Mouse (Mus musculus): ENCODE data around the gene Olfr1061.
"Not testable (repeated sequence)": the region's sequence is repeated elsewhere in the genome, so short reads cannot be mapped to it uniquely, and the experiment has no call there.

Olfr1061 gene

DNA sequence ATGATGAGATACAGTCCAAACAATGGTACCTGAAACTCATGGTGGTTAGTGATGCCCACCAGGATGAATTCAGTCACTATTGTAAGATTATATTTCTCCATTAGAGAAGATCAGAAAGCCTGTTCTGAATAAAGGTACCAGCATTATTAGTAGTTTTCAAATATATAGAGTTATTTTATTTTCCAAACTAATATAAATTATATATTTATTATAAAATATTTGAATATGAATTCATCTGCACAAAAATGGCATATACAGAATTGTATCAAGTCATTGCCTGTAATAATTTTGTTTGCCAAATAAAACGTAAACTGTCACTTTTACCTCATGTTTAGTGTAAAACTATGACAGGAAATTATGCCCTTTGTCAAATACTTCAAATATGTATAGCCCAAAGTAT is at the start of gene Olfr1061:
Gene Olfr1061, minus strand, starts transcription at position 101 of the 400 bp plus-strand sequence.
- no peak for DNase-seq

DNA sequence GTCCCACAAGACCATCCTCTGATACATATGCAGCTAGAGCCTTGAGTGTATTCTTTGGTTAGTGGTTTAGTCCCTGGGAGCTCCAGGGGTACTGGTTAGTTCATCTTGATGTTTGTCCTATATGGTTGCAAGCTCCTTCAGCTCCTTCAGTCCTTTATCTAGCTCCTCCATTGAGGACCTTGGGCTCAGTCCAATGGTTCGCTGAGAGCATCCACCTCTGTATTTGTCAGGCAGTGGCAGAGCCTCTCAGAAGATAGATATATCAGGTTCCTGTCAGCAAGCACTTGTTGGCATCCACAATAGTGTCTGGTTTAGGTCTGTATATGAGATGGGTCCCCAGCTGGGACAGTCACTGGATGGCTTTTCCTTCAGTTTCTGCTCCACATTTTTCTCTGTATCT is 46.6 kb upstream of the Olfr1061 start:
- no peak for DNase-seq

DNA sequence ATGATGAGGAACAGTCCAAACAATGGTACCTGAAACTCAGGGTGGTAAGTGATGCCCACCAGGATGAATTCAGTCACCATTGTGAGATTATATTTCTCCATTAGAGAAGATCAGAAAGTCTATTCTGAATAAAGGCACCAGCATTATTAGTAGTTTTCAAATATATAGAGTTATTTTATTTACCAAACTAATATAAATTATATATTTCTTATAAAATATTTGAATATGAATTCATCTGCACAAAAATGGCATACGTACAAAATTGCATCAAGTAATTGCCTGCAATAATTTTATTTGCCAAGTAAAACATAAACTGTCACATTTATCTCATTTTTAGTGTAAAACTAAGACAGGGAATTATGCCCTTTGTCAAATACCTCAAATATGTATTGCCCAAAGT is 42.3 kb upstream of the Olfr1061 start, which contains the start of gene Olfr1066:
Gene Olfr1066, minus strand, starts transcription at position 101 of the 400 bp plus-strand sequence.
- DNase-seq, result no peak

DNA sequence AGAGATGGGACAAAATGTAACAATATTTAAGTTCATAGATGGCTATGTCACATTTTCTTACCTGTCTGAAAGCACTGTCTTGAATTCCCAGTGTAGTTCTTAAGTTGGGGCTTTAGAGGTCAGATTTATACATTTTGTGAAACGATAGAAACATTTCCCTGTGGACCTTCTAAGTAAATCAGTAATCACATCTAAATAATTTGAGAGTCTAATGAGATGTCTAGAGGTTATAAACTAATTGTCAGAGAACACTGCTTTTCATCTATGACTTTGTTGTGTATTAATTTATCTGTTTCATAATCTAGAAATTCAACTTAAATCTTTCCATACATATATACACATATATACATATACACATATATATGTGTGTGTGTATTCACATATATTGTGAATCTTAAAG is 36.6 kb upstream of the Olfr1061 start, which contains the start of gene Olfr1065:
Gene Olfr1065, minus strand, starts transcription at position 101 of the 400 bp plus-strand sequence.
- not testable (repeated sequence) for DNase-seq

DNA sequence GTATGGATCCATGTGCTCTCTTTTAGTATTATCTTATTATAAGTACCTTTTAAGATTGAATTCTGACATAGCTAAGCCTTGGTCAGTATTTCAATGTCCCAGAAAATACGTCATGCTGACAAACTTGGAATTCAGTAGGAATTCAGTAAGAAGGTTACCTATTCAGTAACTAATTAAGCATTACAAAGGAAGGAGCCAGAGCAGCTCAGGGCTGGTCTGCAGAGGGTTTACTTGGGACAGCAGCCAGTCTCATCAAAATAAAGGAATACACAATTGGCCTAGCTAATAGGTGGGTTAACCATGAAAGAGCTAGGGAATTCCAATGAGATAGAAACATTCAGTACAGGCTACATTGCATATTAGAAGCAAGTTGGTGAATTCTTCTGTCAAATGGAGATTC is 28.3 kb upstream of the Olfr1061 start:
- DNase-seq, result not testable (repeated sequence)

DNA sequence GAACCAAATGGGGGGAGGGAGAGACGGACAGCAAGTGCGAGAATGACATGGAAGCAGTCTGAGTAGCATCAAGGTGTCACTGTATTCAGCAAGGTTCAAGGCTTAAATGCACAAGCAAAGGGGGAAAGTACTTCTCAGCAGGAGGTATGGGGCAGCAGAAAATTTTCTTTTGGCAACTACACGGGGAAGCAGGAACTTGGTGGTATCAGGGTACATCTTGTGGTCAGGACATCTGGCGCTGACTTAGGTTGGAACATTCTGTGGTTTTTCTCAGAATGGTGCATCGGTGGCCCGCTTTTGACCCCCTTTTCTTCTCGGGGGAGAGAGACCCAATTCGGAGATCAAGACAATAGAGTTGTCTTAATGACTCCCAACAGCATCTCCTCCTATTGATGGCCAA is 14.7 kb upstream of the Olfr1061 start:
- not testable (repeated sequence) for DNase-seq

DNA sequence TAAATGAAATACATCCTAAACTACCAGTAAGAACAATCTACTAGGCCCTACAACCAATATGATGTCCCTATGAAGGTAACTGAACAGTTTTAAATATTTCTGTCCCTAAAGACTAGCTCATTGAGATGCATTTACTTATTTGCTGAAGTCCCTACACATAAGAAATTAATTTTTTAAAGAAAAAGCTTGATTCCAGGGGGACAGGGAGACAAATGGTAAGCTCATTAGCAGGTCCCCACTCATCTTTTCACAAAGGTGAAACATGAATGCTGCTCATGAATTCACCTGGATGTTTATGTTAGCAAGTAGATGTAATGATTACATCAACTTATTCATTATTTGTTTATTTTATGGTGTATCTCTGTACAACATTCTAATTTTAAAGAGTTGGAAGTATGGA is 12.8 kb upstream of the Olfr1061 start, which contains the start of gene Olfr1062:
Gene Olfr1062, minus strand, starts transcription at position 101 of the 400 bp plus-strand sequence.
- DNase-seq, result not testable (repeated sequence)

- DNase-seq, result no peak
Observed at GRCm38 (mm10) chr2:86395114-86395513, 18.7 kb downstream of the Olfr1061 start.

DNA sequence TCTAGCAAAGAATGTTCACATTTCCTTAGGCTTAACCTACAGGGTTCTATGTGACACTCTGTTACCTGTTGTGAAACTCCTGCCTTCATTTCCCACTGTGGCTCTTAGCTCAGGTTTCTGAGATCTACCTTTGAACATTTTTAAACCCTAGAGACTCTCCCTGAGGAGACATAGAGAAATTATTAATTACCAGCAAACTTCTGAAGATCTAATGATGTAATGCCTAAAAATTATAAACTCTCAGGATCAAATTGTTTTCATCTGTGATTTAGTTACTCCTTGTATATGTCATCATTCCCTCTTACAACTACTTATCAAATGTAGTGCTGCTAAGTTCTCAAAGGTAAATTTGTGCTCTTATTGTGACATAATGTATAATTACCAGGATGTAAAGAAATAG is 25.4 kb downstream of the Olfr1061 start, which contains the start of gene Olfr1058:
Gene Olfr1058, minus strand, starts transcription at position 101 of the 400 bp plus-strand sequence.
- DNase-seq, result not testable (repeated sequence)

- no peak for DNase-seq
Observed at GRCm38 (mm10) chr2:86378293-86378692, 35.6 kb downstream of the Olfr1061 start, which contains the start of gene Olfr1057. Gene Olfr1057, minus strand, starts transcription at chr2:86378393.

- DNase-seq, result not testable (repeated sequence)
Observed at GRCm38 (mm10) chr2:86366342-86366741, 47.5 kb downstream of the Olfr1061 start.

All from kidney, adult 11 months (tissue).